Mouse (Mus musculus) megakaryocyte, embryonic 14.5 days (primary cell): ENCODE data around the gene Snx29.

Experiments
- FLI1 ChIP-seq: IDR thresholded peaks from 2 replicates; pipeline ENCODE4 v1.6.1; 2012; ENCODE audit warnings: low read length, inconsistent platforms, mixed read lengths
- GATA1 ChIP-seq: IDR thresholded peaks from 3 replicates; pipeline ENCODE4 v1.6.1; 2012; ENCODE audit warnings: mixed read lengths, low read length, inconsistent platforms, borderline replicate concordance

DNA sequence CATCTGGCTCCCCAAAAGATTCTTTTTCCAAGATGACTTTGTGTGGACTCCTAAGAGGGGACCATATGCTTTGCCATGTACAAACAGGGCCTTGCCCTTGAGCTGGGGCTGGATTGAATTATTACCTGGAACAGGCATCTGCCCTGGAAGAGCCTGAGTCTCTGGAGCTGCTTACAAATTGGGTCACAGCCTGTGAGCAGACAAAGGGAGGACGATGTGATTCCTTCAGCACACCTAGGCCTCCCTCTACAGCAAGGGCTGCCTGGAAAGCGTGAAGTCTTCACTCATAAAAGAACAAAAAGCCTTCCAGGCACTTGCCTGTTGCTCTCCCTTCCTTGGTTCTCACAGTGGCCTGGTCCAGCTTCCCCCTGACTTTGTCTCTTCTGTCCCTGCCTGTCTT, 449.6 kb downstream of the Snx29 start:
- TF ChIP-seq GATA1 (no peak), FLI1 (no peak)
